Mouse (Mus musculus): ENCODE measurements around the gene Nup188. TPM values are rescaled to one million over a fixed set of nuclear protein-coding genes. Genes with fewer than 3 reads are reported as not detected.

Gene Nup188
- polyA plus RNA-seq, 1 experiment = 28.1 TPM

DNA sequence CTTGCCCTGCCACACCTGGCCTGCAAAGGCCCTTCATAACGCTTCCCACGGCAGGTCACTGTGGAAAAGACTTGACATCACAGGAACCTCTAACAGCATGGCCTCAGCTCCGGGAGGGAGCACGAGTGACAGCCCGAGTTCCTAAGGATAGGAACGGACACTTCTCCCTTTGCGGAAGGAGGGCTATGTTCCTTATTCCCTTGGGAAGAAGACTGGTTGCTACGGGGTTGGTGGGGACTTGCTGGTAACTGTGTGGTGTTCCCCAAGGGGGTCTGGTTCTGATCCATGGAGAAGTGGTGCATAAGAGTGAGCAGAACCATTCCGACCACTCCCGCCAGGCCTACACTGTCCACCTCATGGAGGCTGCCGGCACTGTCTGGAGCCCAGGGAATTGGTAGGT is 5.5 kb upstream of the Nup188 start, which contains the start of gene Gm28038:
TSS of gene Gm28038 (plus strand) at position 301 of the 400 bp plus-strand sequence.
- TF ChIP-seq CTCF (IDR thresholded peaks at IDR 0.05; ENCODE audit: insufficient read depth, low read length) = no peak
- TF ChIP-seq POLR2A (IDR thresholded peaks at IDR 0.05; ENCODE audit: borderline replicate concordance, extremely low read depth, low read depth, low read length) = no peak
- 90% methylated on average over 11 of the region's 11 CpGs for WGBS
- DNase-seq = no peak
- Histone ChIP-seq H3K4me3 (replicated peaks; ENCODE audit: extremely low read depth, low read depth, low read length) (no peak within 1 kb of the TSS), H3K4me1 (ENCODE audit: control insufficient read depth, insufficient read depth, low read length) (peaks cover 7% of the 10 kb centered on the region)

DNA sequence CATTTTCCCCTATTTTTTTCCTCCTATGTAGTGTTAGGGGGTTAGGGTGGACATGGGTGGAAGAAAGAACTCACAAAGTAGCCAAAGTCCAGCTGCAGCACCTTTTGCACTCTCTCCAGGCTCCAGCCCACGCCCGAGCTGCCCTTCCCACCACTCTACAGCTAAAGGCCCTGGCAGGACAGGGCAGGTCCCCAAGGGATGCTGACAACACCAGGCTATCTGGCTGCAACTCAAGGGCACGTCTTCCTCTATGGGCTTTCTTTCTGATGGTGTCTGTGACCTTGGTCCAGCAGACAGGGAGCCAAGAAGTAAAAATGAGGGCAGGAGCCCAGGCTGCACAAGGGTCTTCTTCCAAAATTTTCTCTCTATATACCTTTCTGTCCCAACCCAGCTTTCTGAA is 4.5 kb upstream of the Nup188 start:
- no peak overlapping the region for H3K4me3 ChIP-seq (replicated peaks; ENCODE audit: extremely low read depth, low read depth, low read length)
- DNase-seq = no peak
- 71% methylated on average over 3 of the region's 3 CpGs for WGBS
- H3K4me1 ChIP-seq (ENCODE audit: control insufficient read depth, insufficient read depth, low read length) = peaks cover 8% of the 10 kb centered on the region
- no peak for TF ChIP-seq POLR2A (IDR thresholded peaks at IDR 0.05; ENCODE audit: borderline replicate concordance, extremely low read depth, low read depth, low read length)
- no peak for TF ChIP-seq CTCF (IDR thresholded peaks at IDR 0.05; ENCODE audit: insufficient read depth, low read length)

DNA sequence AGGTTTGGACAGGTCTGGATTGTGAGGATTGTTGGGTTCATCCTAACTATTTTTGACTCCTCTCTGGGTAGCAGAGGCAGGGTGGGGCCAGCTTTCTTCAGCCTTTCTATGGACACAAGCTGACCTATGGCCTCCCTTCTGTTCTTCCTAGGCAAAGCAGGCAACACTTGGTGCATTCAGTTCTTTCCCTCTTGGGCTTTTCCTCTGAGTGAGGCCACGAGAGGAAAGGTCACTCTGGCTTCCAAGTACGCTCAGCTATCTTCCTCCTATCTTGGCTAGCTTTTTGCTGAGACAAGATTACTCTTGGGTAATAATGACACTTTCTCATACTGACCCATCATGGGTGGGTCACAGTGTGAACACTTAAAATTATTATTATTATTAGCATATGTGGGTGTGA is 3.0 kb upstream of the Nup188 start:
- H3K4me1 ChIP-seq (ENCODE audit: control insufficient read depth, insufficient read depth, low read length) = peaks cover 11% of the 10 kb centered on the region
- WGBS = 74% methylated on average over 2 of the region's 2 CpGs
- H3K4me3 ChIP-seq (replicated peaks; ENCODE audit: extremely low read depth, low read depth, low read length) = no peak overlapping the region
- DNase-seq = no peak
- TF ChIP-seq POLR2A (IDR thresholded peaks at IDR 0.05; ENCODE audit: borderline replicate concordance, extremely low read depth, low read depth, low read length) (no peak), CTCF (IDR thresholded peaks at IDR 0.05; ENCODE audit: insufficient read depth, low read length) (no peak)

DNA sequence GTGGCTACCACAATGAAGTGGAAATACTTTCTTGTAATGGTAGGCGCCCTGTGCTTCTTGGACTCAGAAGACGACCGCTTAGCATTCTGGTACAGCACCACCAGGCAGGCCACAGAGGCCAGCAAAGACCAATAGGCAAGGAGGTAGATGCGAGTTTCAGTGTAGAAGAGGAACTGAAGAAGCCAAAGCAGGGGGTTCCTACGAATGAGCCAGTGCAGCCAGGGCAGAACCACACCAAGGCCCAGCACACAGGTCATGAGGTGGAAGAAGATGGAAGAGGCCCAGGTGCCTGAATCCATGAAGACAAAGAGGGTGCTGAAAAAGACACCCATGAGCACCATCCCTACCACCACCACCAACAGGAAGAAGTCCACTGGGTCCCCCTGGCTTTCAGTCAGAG is 1.2 kb upstream of the Nup188 start:
- TF ChIP-seq CTCF (IDR thresholded peaks at IDR 0.05; ENCODE audit: insufficient read depth, low read length) (no peak), POLR2A (IDR thresholded peaks at IDR 0.05; ENCODE audit: borderline replicate concordance, extremely low read depth, low read depth, low read length) (no peak)
- WGBS = 88% methylated on average over 5 of the region's 5 CpGs
- peak overlapping the region; percentile 75 for H3K4me3 ChIP-seq (replicated peaks; ENCODE audit: extremely low read depth, low read depth, low read length)
- H3K4me1 ChIP-seq (ENCODE audit: control insufficient read depth, insufficient read depth, low read length) = peaks cover 11% of the 10 kb centered on the region
- DNase-seq = no peak

DNA sequence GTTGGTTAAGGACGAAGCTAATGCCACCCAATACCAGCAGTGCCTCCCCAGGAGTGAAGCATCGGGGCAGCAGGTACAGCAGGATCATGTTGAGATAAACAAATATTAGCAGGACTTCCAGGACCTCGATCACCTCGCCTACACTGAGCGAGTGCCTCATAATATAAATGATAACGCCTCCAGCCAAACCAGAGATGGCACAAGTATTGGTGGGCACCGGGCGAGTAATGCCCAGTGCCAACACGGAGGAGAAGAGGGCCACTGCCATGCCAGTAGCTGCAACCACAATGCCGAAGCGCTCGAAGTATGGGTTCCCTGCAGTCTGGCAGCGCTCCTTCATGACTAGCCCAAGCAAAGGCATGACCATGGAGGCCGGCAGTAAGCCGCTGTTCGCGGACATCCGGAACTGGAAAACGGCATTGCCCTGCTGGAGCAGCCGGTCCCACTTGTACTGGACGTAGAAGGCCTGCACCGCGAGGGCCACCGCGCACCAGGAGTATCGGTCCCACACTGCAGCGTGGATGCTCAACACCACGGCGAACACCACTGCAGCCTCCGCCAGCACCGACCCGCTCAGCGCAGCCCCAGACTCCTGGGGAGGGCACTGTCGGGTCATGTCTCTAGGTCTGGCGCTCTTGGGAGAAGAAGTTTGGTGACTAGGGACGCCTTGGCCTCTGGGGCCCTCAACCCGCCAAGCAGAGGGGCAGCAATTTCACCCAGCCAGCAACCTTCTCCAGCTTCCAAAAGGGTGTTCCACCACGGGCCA is 598 bp upstream of the Nup188 start:
- peaks cover 11% of the 10 kb centered on the region for H3K4me1 ChIP-seq (ENCODE audit: control insufficient read depth, insufficient read depth, low read length)
- no peak for TF ChIP-seq CTCF (IDR thresholded peaks at IDR 0.05; ENCODE audit: insufficient read depth, low read length)
- TF ChIP-seq POLR2A (IDR thresholded peaks at IDR 0.05; ENCODE audit: borderline replicate concordance, extremely low read depth, low read depth, low read length) = no peak
- H3K4me3 ChIP-seq (replicated peaks; ENCODE audit: extremely low read depth, low read depth, low read length) = peak overlapping the region; percentile 75
- 9% methylated on average over 38 of the region's 38 CpGs for WGBS
- peak; percentile 22 for DNase-seq

DNA sequence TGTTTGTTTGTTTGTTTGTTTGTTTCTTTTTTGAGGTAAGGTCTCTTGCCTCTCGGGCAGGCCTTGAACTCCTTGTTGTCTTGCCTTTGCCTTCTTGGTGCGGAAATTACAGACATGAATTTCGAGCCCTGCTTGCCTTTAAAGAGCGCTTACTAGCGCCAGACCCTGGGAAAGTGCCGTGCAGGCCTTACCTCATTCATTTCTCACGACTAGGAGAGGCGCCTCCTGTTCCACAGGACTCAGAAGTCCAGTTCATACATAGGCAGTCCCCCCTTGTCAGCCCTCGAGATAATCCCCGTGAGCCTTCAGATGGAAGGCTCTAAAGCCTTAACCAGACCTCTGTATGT is 803 bp downstream of the Nup188 start:
- Histone ChIP-seq H3K4me3 (replicated peaks; ENCODE audit: extremely low read depth, low read depth, low read length) (peak overlapping the region; percentile 75), H3K4me1 (ENCODE audit: control insufficient read depth, insufficient read depth, low read length) (peaks cover 11% of the 10 kb centered on the region)
- no peak for DNase-seq
- under 1% methylated on average over 10 of the region's 10 CpGs for WGBS
- TF ChIP-seq CTCF (IDR thresholded peaks at IDR 0.05; ENCODE audit: insufficient read depth, low read length) = no peak
- TF ChIP-seq POLR2A (IDR thresholded peaks at IDR 0.05; ENCODE audit: borderline replicate concordance, extremely low read depth, low read depth, low read length) = no peak

DNA sequence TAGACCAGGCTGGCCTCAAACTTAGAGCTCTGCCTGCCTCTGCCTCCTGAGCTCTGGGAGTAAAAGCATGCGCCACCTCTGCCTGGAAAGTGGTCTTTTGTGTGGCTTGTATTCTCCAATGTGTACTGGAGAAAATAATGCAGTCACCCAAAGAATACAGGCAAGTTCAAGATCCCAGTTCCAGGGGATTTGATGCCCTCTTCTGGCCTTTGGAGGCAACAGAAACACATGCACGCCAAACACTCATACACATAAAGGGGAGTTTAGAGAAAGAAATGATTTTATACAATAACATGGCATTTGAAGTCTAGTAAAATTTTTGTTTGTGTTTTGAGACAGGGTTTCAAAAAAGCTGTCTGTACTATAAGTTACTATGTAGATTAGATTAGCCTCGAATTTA is 13.3 kb downstream of the Nup188 start:
- DNase-seq = no peak

DNA sequence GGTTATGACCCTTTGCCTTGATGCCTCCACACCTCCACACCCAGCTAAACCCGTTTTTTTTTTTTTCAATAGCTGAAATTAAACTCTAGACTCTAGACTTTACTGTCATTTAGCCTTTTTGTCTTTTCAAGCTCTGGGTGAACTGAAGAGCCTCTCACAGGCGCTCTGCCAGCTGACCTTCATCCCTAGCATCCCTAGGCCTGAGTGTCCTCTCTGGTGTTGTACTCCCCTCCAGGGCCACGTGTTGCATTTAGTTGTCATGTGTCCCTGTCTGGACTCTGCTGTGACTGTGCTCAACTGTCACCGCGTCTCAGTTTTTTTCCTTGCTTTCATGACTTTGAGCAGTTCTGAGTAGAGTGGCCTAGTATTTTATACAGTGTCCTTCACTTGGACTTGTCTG is 13.8 kb downstream of the Nup188 start:
- no peak for DNase-seq
- WGBS = 85% methylated on average over 5 of the region's 5 CpGs
- no peak for TF ChIP-seq POLR2A (IDR thresholded peaks at IDR 0.05; ENCODE audit: borderline replicate concordance, extremely low read depth, low read depth, low read length)
- no peak for TF ChIP-seq CTCF (IDR thresholded peaks at IDR 0.05; ENCODE audit: insufficient read depth, low read length)
- H3K4me3 ChIP-seq (replicated peaks; ENCODE audit: extremely low read depth, low read depth, low read length) = no peak overlapping the region
- H3K4me1 ChIP-seq (ENCODE audit: control insufficient read depth, insufficient read depth, low read length) = no peaks in the 10 kb centered on the region

More for the DNA sequence above, 13.3 kb downstream of the Nup188 start:
- TF ChIP-seq CTCF (IDR thresholded peaks at IDR 0.05; ENCODE audit: insufficient read depth, low read length) = no peak
- TF ChIP-seq POLR2A (IDR thresholded peaks at IDR 0.05; ENCODE audit: borderline replicate concordance, extremely low read depth, low read depth, low read length) = no peak
- 74% methylated on average over 3 of the region's 3 CpGs for WGBS
- Histone ChIP-seq H3K4me3 (replicated peaks; ENCODE audit: extremely low read depth, low read depth, low read length) (no peak overlapping the region), H3K4me1 (ENCODE audit: control insufficient read depth, insufficient read depth, low read length) (no peaks in the 10 kb centered on the region)

DNA sequence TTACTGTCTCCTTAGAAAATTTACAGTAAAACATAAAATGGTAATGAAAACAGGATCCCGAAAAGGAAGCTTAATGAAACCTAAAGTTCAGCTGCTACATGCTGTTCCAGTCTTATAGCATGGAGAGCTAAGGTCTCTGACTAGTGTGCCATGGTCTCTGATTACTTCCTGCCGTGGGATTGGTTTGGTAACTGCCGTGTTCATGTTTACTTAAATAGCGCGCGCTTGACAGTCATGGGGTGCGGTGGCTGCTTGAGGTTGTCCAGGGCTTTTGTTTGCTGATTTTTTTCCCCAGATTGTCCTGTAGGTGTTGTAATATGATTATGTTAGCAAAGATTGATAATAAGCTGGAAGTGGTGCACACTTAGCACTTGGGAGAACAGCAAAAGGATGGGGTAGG is 19.9 kb downstream of the Nup188 start:
- DNase-seq = no peak
- TF ChIP-seq POLR2A (IDR thresholded peaks at IDR 0.05; ENCODE audit: borderline replicate concordance, extremely low read depth, low read depth, low read length) = no peak
- TF ChIP-seq CTCF (IDR thresholded peaks at IDR 0.05; ENCODE audit: insufficient read depth, low read length) = no peak
- 82% methylated on average over 7 of the region's 7 CpGs for WGBS
- no peak overlapping the region for H3K4me3 ChIP-seq (replicated peaks; ENCODE audit: extremely low read depth, low read depth, low read length)
- H3K4me1 ChIP-seq (ENCODE audit: control insufficient read depth, insufficient read depth, low read length) = no peaks in the 10 kb centered on the region

DNA sequence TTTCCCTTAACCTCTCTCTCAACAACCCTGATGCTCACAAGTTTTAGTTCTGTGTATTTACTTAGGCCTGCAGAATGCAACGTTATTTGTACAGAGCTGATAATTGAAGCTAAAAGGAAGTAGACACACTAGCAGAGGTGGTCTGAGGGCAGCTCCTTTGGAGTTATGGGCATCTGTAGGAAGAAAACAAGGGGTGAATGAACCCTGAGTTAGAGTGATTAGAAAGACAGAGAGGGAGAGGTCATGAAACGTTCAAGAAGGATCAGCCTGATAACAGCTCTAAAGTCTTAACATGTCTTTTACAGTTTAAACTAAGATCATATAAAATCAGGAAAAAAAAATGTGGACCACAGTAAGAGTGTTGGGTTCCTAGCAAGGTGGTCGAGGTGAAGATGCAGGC is 23.2 kb downstream of the Nup188 start:
- no peak for DNase-seq
- H3K4me1 ChIP-seq (ENCODE audit: control insufficient read depth, insufficient read depth, low read length) = no peaks in the 10 kb centered on the region
- H3K4me3 ChIP-seq (replicated peaks; ENCODE audit: extremely low read depth, low read depth, low read length) = no peak overlapping the region
- TF ChIP-seq CTCF (IDR thresholded peaks at IDR 0.05; ENCODE audit: insufficient read depth, low read length) (no peak), POLR2A (IDR thresholded peaks at IDR 0.05; ENCODE audit: borderline replicate concordance, extremely low read depth, low read depth, low read length) (no peak)
- 80% methylated on average over 3 of the region's 3 CpGs for WGBS

Measured in lung, adult 2 months (tissue).